Mouse (Mus musculus) cerebellum, adult 2 months (tissue): ENCODE results near the gene Rab3d. TPM values are rescaled to one million over a fixed set of nuclear protein-coding genes. Genes with fewer than 3 reads are reported as not detected.
A peak's percentile ranks its signal among the peaks of the same experiment; 100 is the strongest.

Source experiments
- DNase-seq, 2 experiments: peaks; one replicate each; pipeline ENCODE4 v3.0.0; 2021
- H3K27ac ChIP-seq: fragments of 200-500 bp; 2 replicates; pipeline ENCODE4 v1.5.1; 2012; ENCODE audit warnings: low read length, control low read depth, inconsistent platforms; ENCODE audit not compliant: insufficient read depth
- H3K27me3 ChIP-seq: fragments of 200-500 bp; 2 replicates; pipeline ENCODE4 v1.6.1; 2012; ENCODE audit warnings: inconsistent platforms, mild to moderate bottlenecking, low read length, moderate library complexity; ENCODE audit not compliant: control insufficient read depth, insufficient read depth
- H3K4me1 ChIP-seq: fragments of 200-500 bp; 2 replicates; pipeline ENCODE4 v1.6.1; 2011; ENCODE audit warnings: low read length; ENCODE audit not compliant: control insufficient read depth, insufficient read depth
- H3K4me3 ChIP-seq: fragments of 200-500 bp; replicated peaks from 2 replicates; pipeline ENCODE3; 2011; ENCODE audit warnings: mild to moderate bottlenecking, low read depth, low read length, control low read depth; ENCODE audit not compliant: insufficient read depth
- CTCF ChIP-seq: fragments of 200-500 bp; IDR thresholded peaks from 2 replicates; pipeline ENCODE4 v1.5.1; 2011; ENCODE audit warnings: low read depth, mild to moderate bottlenecking, control low read depth, low read length, moderate library complexity, borderline replicate concordance; ENCODE audit not compliant: insufficient read depth
- POLR2A ChIP-seq: fragments of 200-500 bp; IDR thresholded peaks from 2 replicates; pipeline ENCODE4 v1.6.1; 2011; ENCODE audit warnings: low read length, control low read depth, borderline replicate concordance; ENCODE audit not compliant: insufficient read depth
- WGBS: fragments of 180-500 bp; shearing (Covaris S2); methylation state at CpG from one replicate; pipeline ENCODE4 v1.1.7; 2018; 5-methylcytosine and 5-hydroxymethylcytosine counted together
- polyA plus RNA-seq: library from polyadenylated mRNA; depleted of rRNA; stranded (reverse); fragments of >200 nt; gene quantifications from 2 replicates; pipeline ENCODE4 v1.2.3, GENCODE M21; 2012

Rab3d gene
- polyA plus RNA-seq, 1 experiment = 13.9 TPM

DNA sequence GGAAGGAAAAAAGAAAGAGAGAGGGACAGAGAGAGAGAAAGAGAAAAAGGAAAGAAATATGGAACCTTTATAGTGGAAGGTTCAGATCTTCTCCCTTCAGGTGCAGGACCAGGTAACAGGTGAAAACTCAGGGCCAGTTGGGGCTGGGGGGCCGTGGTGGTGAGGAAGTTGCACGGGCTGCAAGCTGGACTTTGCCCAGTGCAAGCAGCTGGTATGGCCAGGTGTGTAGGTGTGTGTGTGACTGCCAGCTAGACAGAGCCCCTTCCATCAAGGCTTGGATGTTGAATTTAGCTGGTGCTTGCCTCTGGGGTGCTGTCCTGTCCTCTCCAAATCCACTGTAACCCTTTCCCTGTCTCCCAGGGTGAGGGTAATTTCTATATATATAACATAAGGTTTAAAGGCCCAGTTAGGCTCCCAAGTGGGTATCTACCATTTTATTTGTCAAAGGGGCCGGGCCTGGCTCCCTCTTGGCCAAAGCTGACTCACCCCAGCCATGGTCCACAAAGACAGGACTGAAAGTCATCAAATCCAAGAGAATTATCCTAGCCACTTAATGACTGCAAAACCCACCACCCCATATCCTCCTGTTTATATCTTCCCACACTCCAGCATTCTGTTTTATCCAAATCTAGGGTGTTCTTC lies 1.0 kb downstream of the Rab3d start:
- no peak for TF ChIP-seq POLR2A
- no peak for TF ChIP-seq CTCF
- no peaks in the 10 kb centered on the region for H3K4me1 ChIP-seq
- DNase-seq = no peak
- WGBS = 41% methylated on average over 3 of the region's 3 CpGs
- no peak overlapping the region for H3K27ac ChIP-seq
- no peaks in the 10 kb centered on the region for H3K27me3 ChIP-seq
- H3K4me3 ChIP-seq = peak overlapping the region; percentile 67

DNA sequence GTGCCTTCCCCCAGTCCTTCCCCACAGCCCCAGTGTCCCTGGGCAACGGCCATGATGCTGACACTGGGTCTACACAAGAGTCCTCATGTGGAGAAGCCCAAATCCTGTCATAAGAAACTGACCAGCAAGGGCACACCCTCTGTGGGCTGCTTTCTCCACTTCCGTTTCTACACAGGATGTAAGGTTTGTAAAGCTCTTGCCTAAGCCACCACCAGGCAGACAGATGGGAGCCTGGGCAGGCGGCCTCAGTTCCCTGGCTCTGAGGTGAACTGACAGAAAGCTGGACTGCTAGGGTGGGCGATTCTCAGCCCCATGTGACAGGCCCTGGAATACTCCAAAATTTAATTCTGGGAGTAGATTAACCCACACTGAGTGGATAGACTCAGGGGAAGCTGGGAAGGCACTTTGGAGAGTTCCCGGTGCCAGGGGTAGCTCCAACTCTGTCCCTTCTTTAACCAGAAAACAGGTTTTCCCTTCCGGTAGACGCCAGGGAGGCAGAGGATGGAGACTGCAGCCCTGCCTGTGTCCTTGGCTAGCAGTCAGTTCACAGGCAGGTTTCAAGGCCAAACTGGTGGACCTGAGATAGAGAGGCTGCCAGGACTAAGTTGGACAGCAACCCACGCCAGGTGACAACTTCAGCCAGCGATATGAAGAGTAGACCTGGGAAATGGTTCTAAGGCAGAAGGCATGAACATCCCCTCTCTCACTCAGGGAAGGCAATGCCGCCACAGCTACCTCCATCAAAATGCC lies 8.3 kb downstream of the Rab3d start:
- Histone ChIP-seq H3K4me3 (no peak overlapping the region), H3K27ac (peak overlapping the region; percentile 83), H3K27me3 (no peaks in the 10 kb centered on the region), H3K4me1 (peaks cover 20% of the 10 kb centered on the region)
- TF ChIP-seq CTCF = no peak
- TF ChIP-seq POLR2A = no peak
- peak; percentile 42 to 67 for DNase-seq
- WGBS = 19% methylated on average over 10 of the region's 10 CpGs

DNA sequence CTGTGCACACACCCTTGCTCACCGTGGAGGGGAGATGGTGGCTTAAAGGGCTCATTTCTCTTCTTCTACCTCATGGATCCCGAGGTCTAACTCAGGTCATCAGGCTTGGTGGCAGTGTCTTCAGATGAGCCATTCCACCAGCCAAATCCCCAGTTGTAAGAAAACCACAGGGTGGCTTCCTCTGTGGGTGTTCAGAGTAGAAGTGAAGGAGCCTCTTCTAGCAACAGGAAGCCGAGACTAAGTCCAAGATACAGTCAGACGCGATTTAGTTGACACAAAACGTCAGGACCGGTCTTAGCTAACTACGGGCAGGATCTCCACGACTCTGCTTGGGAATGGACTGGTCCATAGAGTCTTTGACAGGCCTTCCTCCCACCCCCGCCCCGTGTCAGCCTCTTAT lies 9.8 kb downstream of the Rab3d start:
- Histone ChIP-seq H3K27me3 (no peaks in the 10 kb centered on the region), H3K4me1 (peaks cover 20% of the 10 kb centered on the region), H3K4me3 (no peak overlapping the region), H3K27ac (no peak overlapping the region; the same call in 1 of the 2 replicates)
- TF ChIP-seq POLR2A = no peak
- TF ChIP-seq CTCF = no peak
- no peak for DNase-seq
- WGBS = 73% methylated on average over 11 of the region's 11 CpGs

DNA sequence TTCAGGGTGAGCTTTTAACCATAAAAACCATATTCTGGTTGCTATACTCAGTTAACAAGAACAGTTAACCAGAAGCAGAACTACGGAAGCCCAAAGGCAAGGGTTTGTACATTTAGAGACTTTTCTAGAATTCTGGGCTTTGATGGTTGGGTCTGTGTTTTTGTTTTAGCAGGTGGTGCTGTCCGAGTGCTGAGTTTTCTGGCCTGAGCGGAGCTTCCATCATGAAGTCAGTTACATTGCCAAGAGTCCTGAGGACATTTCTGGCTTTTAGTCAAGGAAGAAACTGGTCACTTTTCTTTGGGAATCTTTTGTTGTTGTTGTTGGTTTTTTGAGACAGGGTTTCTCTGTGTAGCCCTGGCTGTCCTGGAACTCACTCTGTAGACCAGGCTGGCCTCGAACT lies 14.0 kb downstream of the Rab3d start:
- TF ChIP-seq CTCF (no peak), POLR2A (no peak)
- WGBS = 66% methylated on average over 4 of the region's 4 CpGs

DNA sequence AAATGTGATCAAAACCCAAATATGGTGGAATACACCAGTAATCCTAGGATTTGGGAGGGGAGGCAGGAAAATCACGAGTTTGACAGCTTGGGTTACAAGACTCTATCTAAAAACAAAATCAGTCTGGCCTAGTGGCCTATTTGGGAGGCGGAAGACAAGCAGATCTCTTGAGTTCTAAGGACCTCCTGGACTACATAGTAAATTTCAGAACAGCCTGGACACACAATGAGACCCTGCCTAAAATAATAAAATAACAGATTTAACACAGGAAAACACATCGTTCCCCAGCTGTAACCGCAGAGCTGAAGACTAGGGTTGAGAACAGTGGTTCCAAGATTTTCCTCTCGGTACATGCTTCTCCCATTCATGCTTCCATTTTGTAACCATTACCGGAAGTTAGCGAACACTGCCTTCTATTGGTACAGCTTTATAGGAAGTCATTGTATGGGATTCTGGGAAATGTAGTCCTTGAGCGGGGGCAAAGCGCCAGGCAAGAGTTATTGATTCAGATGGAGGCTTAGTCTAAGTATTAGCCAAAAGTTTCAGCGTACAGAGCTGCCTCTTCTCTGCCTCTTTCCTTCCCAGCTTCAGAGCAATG lies 16.7 kb downstream of the Rab3d start:
- no peak overlapping the region; the same call in 1 of the 2 replicates for H3K27ac ChIP-seq
- WGBS = 6% methylated on average over 10 of the region's 10 CpGs
- TF ChIP-seq POLR2A = peak; percentile 58; the same call in 1 of the 2 replicates
- TF ChIP-seq CTCF = peak; percentile 2; the same call in 1 of the 2 replicates

More for the DNA sequence above, 14.0 kb downstream of the Rab3d start:
- no peak for DNase-seq
- H3K4me3 ChIP-seq = no peak overlapping the region
- no peak overlapping the region for H3K27ac ChIP-seq
- H3K4me1 ChIP-seq = peaks cover 2% of the 10 kb centered on the region; the same call in 1 of the 2 replicates
- H3K27me3 ChIP-seq = no peaks in the 10 kb centered on the region

DNA sequence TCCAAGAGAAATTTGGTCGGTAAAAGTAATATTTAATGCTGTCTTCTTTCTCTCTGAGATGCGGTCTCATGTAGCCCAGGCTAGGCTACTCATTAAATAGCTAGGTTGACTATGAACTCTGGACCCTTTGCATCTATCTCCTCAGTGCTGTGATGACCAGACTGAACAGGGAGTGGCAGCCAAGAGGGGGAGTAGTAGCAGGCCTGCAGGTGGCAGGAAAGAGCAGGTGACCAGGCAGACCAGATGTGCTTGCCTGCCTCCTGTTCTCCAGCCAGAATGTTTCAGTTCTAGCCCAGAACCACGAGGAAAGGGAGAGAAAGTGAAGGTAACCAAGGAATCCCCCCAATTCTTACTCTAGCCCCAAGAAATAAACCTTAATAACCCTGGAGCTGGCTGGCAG lies 28.8 kb downstream of the Rab3d start:
- TF ChIP-seq CTCF = no peak
- no peak for TF ChIP-seq POLR2A
- Histone ChIP-seq H3K4me1 (no peaks in the 10 kb centered on the region), H3K27me3 (no peaks in the 10 kb centered on the region), H3K27ac (no peak overlapping the region), H3K4me3 (no peak overlapping the region)
- WGBS = 55% methylated on average over 3 of the region's 3 CpGs
- no peak for DNase-seq

More for the DNA sequence above, 16.7 kb downstream of the Rab3d start:
- DNase-seq = peak; percentile 70 to 79
- Histone ChIP-seq H3K27me3 (no peaks in the 10 kb centered on the region), H3K4me1 (no peaks in the 10 kb centered on the region; the same call in 1 of the 2 replicates), H3K4me3 (peak overlapping the region; percentile 59)

DNA sequence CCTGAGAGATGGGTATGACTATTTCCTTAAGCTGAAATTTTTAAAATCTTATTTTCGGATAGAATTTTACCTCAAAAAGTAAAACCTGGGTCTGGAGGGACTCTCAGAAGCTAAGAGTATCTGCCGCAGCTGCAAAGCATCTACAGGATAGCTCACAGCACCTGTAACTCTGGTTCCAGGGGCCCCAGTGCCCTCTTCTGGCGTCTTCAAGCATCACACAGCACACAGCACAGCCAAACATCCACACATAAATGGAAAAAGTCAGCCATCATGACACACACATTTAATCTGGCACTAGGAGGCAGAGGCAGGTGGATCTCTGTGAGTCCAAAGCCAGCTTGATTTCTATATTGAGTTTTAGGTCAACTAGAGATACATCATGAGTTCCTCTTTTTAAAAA lies 41.4 kb downstream of the Rab3d start:
- 63% methylated on average over 3 of the region's 3 CpGs for WGBS
- no peaks in the 10 kb centered on the region; the same call in 1 of the 2 replicates for H3K4me1 ChIP-seq
- H3K27ac ChIP-seq = no peak overlapping the region
- DNase-seq = no peak
- no peak overlapping the region for H3K4me3 ChIP-seq
- no peaks in the 10 kb centered on the region for H3K27me3 ChIP-seq
- TF ChIP-seq CTCF (no peak), POLR2A (no peak)
